Mouse (Mus musculus) liver, embryonic 12.5 days (tissue): ENCODE measurements around the gene 2210011C24Rik. TPM values are rescaled to one million over a fixed set of nuclear protein-coding genes. Genes with fewer than 3 reads are reported as not detected.
"Not testable (repeated sequence)": the region's sequence is repeated elsewhere in the genome, so short reads cannot be mapped to it uniquely, and the experiment has no call there.

Experiments
- ATAC-seq: fragments of 200-750 bp; cut with Nextera tagmentation; 2 replicates; pipeline ENCODE4 v1.8.0; 2017; ENCODE audit warnings: moderate number of reproducible peaks, mild to moderate bottlenecking, moderate library complexity
- H3K27ac ChIP-seq: fragments of 300-500 bp; sonication (generic); 2 replicates; pipeline ENCODE4 v1.5.1; 2016; ENCODE audit warnings: mild to moderate bottlenecking
- H3K27me3 ChIP-seq: fragments of 300-500 bp; sonication (generic); replicated peaks from 2 replicates; pipeline ENCODE4 v1.6.1; 2016; ENCODE audit warnings: mild to moderate bottlenecking, moderate library complexity
- H3K36me3 ChIP-seq: fragments of 300-500 bp; sonication (generic); 2 replicates; pipeline ENCODE4 v1.6.1; 2016; ENCODE audit warnings: mild to moderate bottlenecking, moderate library complexity
- H3K4me1 ChIP-seq: fragments of 300-500 bp; sonication (generic); 2 replicates; pipeline ENCODE4 v1.6.1; 2016
- H3K4me2 ChIP-seq: fragments of 300-500 bp; sonication (generic); 2 replicates; pipeline ENCODE4 v1.6.1; 2016; ENCODE audit warnings: mild to moderate bottlenecking, moderate library complexity
- H3K4me3 ChIP-seq: fragments of 300-500 bp; sonication (generic); 2 replicates; pipeline ENCODE4 v1.5.1; 2016; ENCODE audit warnings: mild to moderate bottlenecking, moderate library complexity
- H3K9ac ChIP-seq: fragments of 300-500 bp; sonication (generic); 2 replicates; pipeline ENCODE4 v1.6.1; 2016; ENCODE audit warnings: mild to moderate bottlenecking, moderate library complexity
- H3K9me3 ChIP-seq: fragments of 300-500 bp; sonication (generic); replicated peaks from 2 replicates; pipeline ENCODE4 v1.6.1; 2016; ENCODE audit warnings: mild to moderate bottlenecking, moderate library complexity
- WGBS: fragments of 180-500 bp; shearing (Covaris S2); methylation state at CpG from one replicate; pipeline ENCODE4 v1.1.7; 2016; ENCODE audit not compliant: insufficient replicate concordance; 5-methylcytosine and 5-hydroxymethylcytosine counted together
- polyA plus RNA-seq: library from polyadenylated mRNA; unstranded; fragments of >200 nt; fragmentation: Nextera tagmentation; extraction: Ambion mirVana; gene quantifications from 2 replicates; pipeline ENCODE4 v1.2.1, GENCODE M21; 2016

The 2210011C24Rik gene
- polyA plus RNA-seq, 1 experiment from 2014 or later = not detected

GRCm38 (mm10) chr8:84019738-84020137 is 7.8 kb upstream of the 2210011C24Rik start:
- H3K27ac ChIP-seq = no peak overlapping the region
- H3K9ac ChIP-seq = no peak overlapping the region
- peaks cover 12% of the 10 kb centered on the region; the same call in 1 of the 2 replicates for H3K4me1 ChIP-seq
- ATAC-seq = no peak
- no peak overlapping the region for H3K4me3 ChIP-seq
- 66% methylated on average over 9 of the region's 9 CpGs for WGBS
- no peaks in the 10 kb centered on the region for H3K36me3 ChIP-seq
- no peak overlapping the region for H3K4me2 ChIP-seq
- H3K9me3 ChIP-seq = no peaks in the 10 kb centered on the region
- H3K27me3 ChIP-seq = peaks cover 84% of the 10 kb centered on the region

- no peaks in the 10 kb centered on the region for H3K36me3 ChIP-seq
- no peak for ATAC-seq
- no peak overlapping the region for H3K27ac ChIP-seq
- WGBS = 80% methylated on average over 5 of the region's 5 CpGs
- H3K4me2 ChIP-seq = no peak overlapping the region
- no peak overlapping the region for H3K4me3 ChIP-seq
- no peak overlapping the region for H3K9ac ChIP-seq
- peaks cover 84% of the 10 kb centered on the region for H3K27me3 ChIP-seq
- H3K4me1 ChIP-seq = peaks cover 15% of the 10 kb centered on the region
- no peaks in the 10 kb centered on the region for H3K9me3 ChIP-seq
Observed at GRCm38 (mm10) chr8:84015833-84016232, 3.9 kb upstream of the 2210011C24Rik start.

GRCm38 (mm10) chr8:84012499-84013165 is 661 bp upstream of the 2210011C24Rik start:
- peak overlapping the region; percentile 8 for H3K4me3 ChIP-seq
- peak overlapping the region; percentile 37 for H3K9ac ChIP-seq
- peaks cover 21% of the 10 kb centered on the region for H3K4me1 ChIP-seq
- peaks cover 76% of the 10 kb centered on the region for H3K27me3 ChIP-seq
- H3K36me3 ChIP-seq = no peaks in the 10 kb centered on the region
- no peak overlapping the region for H3K27ac ChIP-seq
- 13% methylated on average over 35 of the region's 35 CpGs for WGBS
- ATAC-seq = no peak
- H3K4me2 ChIP-seq = peak overlapping the region; percentile 78
- no peaks in the 10 kb centered on the region for H3K9me3 ChIP-seq

GRCm38 (mm10) chr8:84010625-84011611 is 1.1 kb downstream of the 2210011C24Rik start:
- Histone ChIP-seq H3K27me3 (peaks cover 67% of the 10 kb centered on the region), H3K4me2 (peak overlapping the region; percentile 78), H3K9ac (peak overlapping the region; percentile 27; the same call in 1 of the 2 replicates), H3K36me3 (no peaks in the 10 kb centered on the region), H3K4me3 (peak overlapping the region; percentile 55), H3K4me1 (peaks cover 21% of the 10 kb centered on the region), H3K9me3 (no peaks in the 10 kb centered on the region), H3K27ac (no peak overlapping the region)
- WGBS = 3% methylated on average over 83 of the region's 83 CpGs
- peak; percentile 37; the same call in 1 of the 2 replicates for ATAC-seq

GRCm38 (mm10) chr8:84009876-84010275 is 2.1 kb downstream of the 2210011C24Rik start:
- H3K4me1 ChIP-seq = peaks cover 29% of the 10 kb centered on the region
- no peak overlapping the region for H3K4me3 ChIP-seq
- H3K9ac ChIP-seq = no peak overlapping the region
- no peaks in the 10 kb centered on the region for H3K36me3 ChIP-seq
- H3K9me3 ChIP-seq = no peaks in the 10 kb centered on the region
- no peak for ATAC-seq
- H3K27ac ChIP-seq = no peak overlapping the region
- WGBS = 1% methylated on average over 11 of the region's 11 CpGs
- H3K4me2 ChIP-seq = no peak overlapping the region
- H3K27me3 ChIP-seq = peaks cover 59% of the 10 kb centered on the region

- WGBS = 31% methylated on average over 7 of the region's 7 CpGs
Observed at GRCm38 (mm10) chr8:84008362-84008761, 3.6 kb downstream of the 2210011C24Rik start.

GRCm38 (mm10) chr8:84005502-84005901 is 6.5 kb downstream of the 2210011C24Rik start:
- Histone ChIP-seq H3K4me2 (peak overlapping the region; percentile 94), H3K27ac (peak overlapping the region; percentile 82; the same call in 1 of the 2 replicates), H3K27me3 (peaks cover 17% of the 10 kb centered on the region), H3K4me1 (peaks cover 42% of the 10 kb centered on the region), H3K36me3 (peaks cover 26% of the 10 kb centered on the region)
- not testable (repeated sequence) for H3K4me3 ChIP-seq, H3K9me3 ChIP-seq, ATAC-seq, H3K9ac ChIP-seq
- WGBS = 89% methylated on average over 7 of the region's 7 CpGs

More at GRCm38 (mm10) chr8:84008362-84008761, 3.6 kb downstream of the 2210011C24Rik start:
- Histone ChIP-seq H3K9ac (no peak overlapping the region), H3K4me1 (peaks cover 40% of the 10 kb centered on the region), H3K9me3 (no peaks in the 10 kb centered on the region), H3K4me3 (no peak overlapping the region), H3K36me3 (no peaks in the 10 kb centered on the region), H3K4me2 (no peak overlapping the region), H3K27me3 (peaks cover 45% of the 10 kb centered on the region), H3K27ac (no peak overlapping the region)
- no peak for ATAC-seq

- Histone ChIP-seq H3K9me3 (no peaks in the 10 kb centered on the region), H3K27ac (peak overlapping the region; percentile 82), H3K36me3 (peaks cover 34% of the 10 kb centered on the region), H3K4me2 (peak overlapping the region; percentile 94), H3K27me3 (peaks cover 8% of the 10 kb centered on the region), H3K4me3 (peak overlapping the region; percentile 66), H3K4me1 (peaks cover 42% of the 10 kb centered on the region), H3K9ac (peak overlapping the region; percentile 79)
- peak; percentile 87 for ATAC-seq
- WGBS = under 1% methylated on average over 30 of the region's 30 CpGs
Observed at GRCm38 (mm10) chr8:84004533-84005201, 7.3 kb downstream of the 2210011C24Rik start.

GRCm38 (mm10) chr8:84003612-84004246 is 8.2 kb downstream of the 2210011C24Rik start:
- Histone ChIP-seq H3K4me3 (peak overlapping the region; percentile 66; the same call in 1 of the 2 replicates), H3K9me3 (no peaks in the 10 kb centered on the region), H3K36me3 (peaks cover 44% of the 10 kb centered on the region), H3K27ac (peak overlapping the region; percentile 82), H3K4me1 (peaks cover 51% of the 10 kb centered on the region), H3K27me3 (0 out of 2 replicates have a peak, but pooled peaks cover 2% of the 10 kb centered on the region), H3K9ac (peak overlapping the region; percentile 79), H3K4me2 (peak overlapping the region; percentile 94)
- ATAC-seq = no peak
- WGBS = 74% methylated on average over 6 of the region's 6 CpGs

- Histone ChIP-seq H3K4me2 (no peak overlapping the region), H3K27me3 (no peaks in the 10 kb centered on the region), H3K4me3 (no peak overlapping the region), H3K4me1 (peaks cover 53% of the 10 kb centered on the region), H3K9ac (no peak overlapping the region), H3K9me3 (no peaks in the 10 kb centered on the region), H3K27ac (peak overlapping the region; percentile 82), H3K36me3 (peaks cover 44% of the 10 kb centered on the region)
- no peak for ATAC-seq
- 55% methylated on average over 12 of the region's 12 CpGs for WGBS
Observed at GRCm38 (mm10) chr8:84002957-84003611, 8.9 kb downstream of the 2210011C24Rik start.
